Mouse (Mus musculus) heart, adult 2 months (tissue): ENCODE measurements around the gene Ppp6r3. TPM values are rescaled to one million over a fixed set of nuclear protein-coding genes. Genes with fewer than 3 reads are reported as not detected.

Source experiments
- DNase-seq, 2 experiments: peaks; one replicate each; pipeline ENCODE4 v3.0.0; 2021
- H3K27ac ChIP-seq: fragments of 200-600 bp; 2 replicates; pipeline ENCODE4 v1.8.1; 2022
- H3K27me3 ChIP-seq: fragments of 200-500 bp; 2 replicates; pipeline ENCODE4 v1.6.1; 2012; ENCODE audit warnings: mild to moderate bottlenecking, low read length, inconsistent platforms, mixed read lengths; ENCODE audit not compliant: control insufficient read depth, insufficient read depth
- H3K36me3 ChIP-seq: fragments of 200-500 bp; 2 replicates; pipeline ENCODE4 v1.6.1; 2012; ENCODE audit warnings: low read length, inconsistent platforms; ENCODE audit not compliant: control insufficient read depth, insufficient read depth
- H3K4me1 ChIP-seq: fragments of 200-500 bp; 2 replicates; pipeline ENCODE4 v1.6.1; 2011; ENCODE audit warnings: low read length; ENCODE audit not compliant: control insufficient read depth, insufficient read depth
- H3K4me3 ChIP-seq: fragments of 200-600 bp; 2 replicates; pipeline ENCODE4 v1.8.1; 2022
- H3K79me2 ChIP-seq: fragments of 200-500 bp; replicated peaks from 2 replicates; pipeline ENCODE4 v1.6.1; 2012; ENCODE audit warnings: mild to moderate bottlenecking, inconsistent platforms, low read length, moderate library complexity, mixed read lengths; ENCODE audit not compliant: control insufficient read depth, insufficient read depth
- H3K9ac ChIP-seq: fragments of 200-500 bp; 2 replicates; pipeline ENCODE4 v1.6.1; 2012; ENCODE audit warnings: low read depth, mild to moderate bottlenecking, control low read depth, inconsistent platforms, low read length, mixed read lengths
- CTCF ChIP-seq: fragments of 200-600 bp; IDR thresholded peaks from 2 replicates; pipeline ENCODE4 v1.8.1; 2022; ENCODE audit warnings: antibody characterized with exemption, mild to moderate bottlenecking, moderate library complexity
- EP300 ChIP-seq: fragments of 200-500 bp; IDR thresholded peaks from 2 replicates; pipeline ENCODE4 v1.6.1; 2011; ENCODE audit warnings: low read depth, low read length, control low read depth; ENCODE audit not compliant: insufficient read depth
- POLR2A ChIP-seq: fragments of 200-500 bp; IDR thresholded peaks from 2 replicates; pipeline ENCODE4 v1.6.1; 2011; ENCODE audit warnings: mild to moderate bottlenecking, low read depth, low read length, control low read depth; ENCODE audit not compliant: insufficient read depth
- WGBS: fragments of 180-500 bp; shearing (Covaris S2); methylation state at CpG from one replicate; pipeline ENCODE4 v1.1.7; 2018; 5-methylcytosine and 5-hydroxymethylcytosine counted together
- intact Hi-C: fragments of 180-260 bp; cut with DNase I; formaldehyde crosslinking; loops from one replicate; pipeline ENCODE4 v1.15.1; 2025
- polyA plus RNA-seq: library from polyadenylated mRNA; depleted of rRNA; stranded (reverse); fragments of >200 nt; gene quantifications from 2 replicates; pipeline ENCODE4 v1.2.3, GENCODE M21; 2012
- total RNA-seq, 2 experiments: library from RNA; stranded (reverse); gene quantifications; 2 replicates each; pipeline ENCODE4 v1.2.3; 2021

Ppp6r3 gene
- total and polyA plus RNA-seq, 3 experiments: 45.8 to 79.3 (median 72.9) TPM

GRCm38 (mm10) chr19:3441092-3441491 lies 134.5 kb downstream of the Ppp6r3 start:
- Histone ChIP-seq H3K36me3 (no peaks in the 10 kb centered on the region), H3K4me3 (no peak overlapping the region), H3K27me3 (no peaks in the 10 kb centered on the region), H3K9ac (no peak overlapping the region), H3K79me2 (no peaks in the 10 kb centered on the region), H3K27ac (no peak overlapping the region), H3K4me1 (no peaks in the 10 kb centered on the region)
- no peak for TF ChIP-seq POLR2A
- intact Hi-C loops: no loop called here
- 70% methylated on average over 10 of the region's 10 CpGs for WGBS
- DNase-seq: no peak

GRCm38 (mm10) chr19:3440667-3441066 lies 134.9 kb downstream of the Ppp6r3 start:
- 77% methylated on average over 5 of the region's 5 CpGs for whole genome bisulfite sequencing
- Histone ChIP-seq H3K9ac (no peak overlapping the region), H3K36me3 (no peaks in the 10 kb centered on the region), H3K27ac (no peak overlapping the region), H3K4me1 (no peaks in the 10 kb centered on the region), H3K79me2 (no peaks in the 10 kb centered on the region), H3K27me3 (no peaks in the 10 kb centered on the region), H3K4me3 (no peak overlapping the region)
- DNase-seq: no peak
- no peak for TF ChIP-seq POLR2A
- intact Hi-C loops: no loop called here

- Histone ChIP-seq H3K27me3 (no peaks in the 10 kb centered on the region), H3K4me1 (no peaks in the 10 kb centered on the region), H3K4me3 (no peak overlapping the region), H3K27ac (no peak overlapping the region), H3K79me2 (no peaks in the 10 kb centered on the region), H3K9ac (no peak overlapping the region), H3K36me3 (no peaks in the 10 kb centered on the region)
- no peak for DNase-seq
- no peak for TF ChIP-seq POLR2A
- TF ChIP-seq CTCF: peak; percentile 41
- TF ChIP-seq EP300: no peak
- intact Hi-C loops: loop anchor here (5.0 kb wide), 1 partner anchor 146 kb away; no protein-coding TSS in a partner anchor
- 61% methylated on average over 5 of the region's 5 CpGs for WGBS
Observed at GRCm38 (mm10) chr19:3437980-3438379, 137.6 kb downstream of the Ppp6r3 start.

GRCm38 (mm10) chr19:3436840-3437239 lies 138.7 kb downstream of the Ppp6r3 start:
- Histone ChIP-seq H3K4me1 (no peaks in the 10 kb centered on the region), H3K36me3 (no peaks in the 10 kb centered on the region), H3K9ac (no peak overlapping the region), H3K27me3 (no peaks in the 10 kb centered on the region), H3K79me2 (no peaks in the 10 kb centered on the region), H3K27ac (no peak overlapping the region), H3K4me3 (no peak overlapping the region)
- no peak for DNase-seq
- WGBS: 48% methylated on average over 9 of the region's 9 CpGs
- no peak for TF ChIP-seq POLR2A
- peak; percentile 63 for TF ChIP-seq CTCF
- no peak for TF ChIP-seq EP300
- intact Hi-C loops: loop anchor here (5.0 kb wide), 1 partner anchor 145 kb away; no protein-coding TSS in a partner anchor

GRCm38 (mm10) chr19:3435824-3436223 lies 139.7 kb downstream of the Ppp6r3 start:
- H3K4me3 ChIP-seq: no peak overlapping the region
- H3K4me1 ChIP-seq: no peaks in the 10 kb centered on the region
- intact Hi-C loops: loop anchor here (5.0 kb wide), 1 partner anchor 144 kb away; no protein-coding TSS in a partner anchor
- no peak overlapping the region for H3K27ac ChIP-seq
- WGBS: 65% methylated on average over 3 of the region's 3 CpGs
- H3K79me2 ChIP-seq: no peaks in the 10 kb centered on the region
- H3K27me3 ChIP-seq: no peaks in the 10 kb centered on the region
- H3K9ac ChIP-seq: no peak overlapping the region
- H3K36me3 ChIP-seq: no peaks in the 10 kb centered on the region
- TF ChIP-seq CTCF (no peak), EP300 (no peak), POLR2A (no peak)
- no peak for DNase-seq

- H3K36me3 ChIP-seq: no peaks in the 10 kb centered on the region
- no peaks in the 10 kb centered on the region for H3K27me3 ChIP-seq
- H3K79me2 ChIP-seq: no peaks in the 10 kb centered on the region
- no peak overlapping the region for H3K27ac ChIP-seq
- H3K4me3 ChIP-seq: no peak overlapping the region
- WGBS: 68% methylated on average over 4 of the region's 4 CpGs
- TF ChIP-seq EP300: no peak
- TF ChIP-seq CTCF: no peak
- TF ChIP-seq POLR2A: no peak
- intact Hi-C loops: loop anchor here (5.0 kb wide), 1 partner anchor 142 kb away; no protein-coding TSS in a partner anchor
- DNase-seq: no peak
- no peak overlapping the region for H3K9ac ChIP-seq
- H3K4me1 ChIP-seq: no peaks in the 10 kb centered on the region
Observed at GRCm38 (mm10) chr19:3434641-3435040, 140.9 kb downstream of the Ppp6r3 start.

GRCm38 (mm10) chr19:3434124-3434523 lies 141.4 kb downstream of the Ppp6r3 start:
- H3K27ac ChIP-seq: no peak overlapping the region
- H3K27me3 ChIP-seq: no peaks in the 10 kb centered on the region
- H3K36me3 ChIP-seq: no peaks in the 10 kb centered on the region
- no peak overlapping the region for H3K4me3 ChIP-seq
- H3K4me1 ChIP-seq: no peaks in the 10 kb centered on the region
- intact Hi-C loops: no loop called here
- H3K79me2 ChIP-seq: no peaks in the 10 kb centered on the region
- H3K9ac ChIP-seq: no peak overlapping the region
- 52% methylated on average over 4 of the region's 4 CpGs for WGBS
- DNase-seq: no peak
- TF ChIP-seq EP300 (no peak), CTCF (no peak), POLR2A (no peak)
